Mouse (Mus musculus) hindbrain, embryonic 10.5 days (tissue): ENCODE results near the gene Vasp. TPM values are rescaled to one million over a fixed set of nuclear protein-coding genes. Genes with fewer than 3 reads are reported as not detected.

ENCODE experiments used
- DNase-seq: peaks from one replicate; pipeline ENCODE4 v3.0.0-alpha.2; 2017; ENCODE audit warnings: low spot score
- H3K27ac ChIP-seq: fragments of 300-500 bp; sonication (generic); 2 replicates; pipeline ENCODE4 v1.5.1; 2016; ENCODE audit warnings: mild to moderate bottlenecking, moderate library complexity
- H3K27me3 ChIP-seq: fragments of 300-500 bp; sonication (generic); 2 replicates; pipeline ENCODE4 v1.6.1; 2016; ENCODE audit warnings: mild to moderate bottlenecking; ENCODE audit not compliant: poor library complexity, insufficient read depth, severe bottlenecking
- H3K36me3 ChIP-seq: fragments of 300-500 bp; sonication (generic); 2 replicates; pipeline ENCODE4 v1.6.1; 2016; ENCODE audit warnings: mild to moderate bottlenecking, moderate library complexity
- H3K4me1 ChIP-seq: fragments of 300-500 bp; sonication (generic); replicated peaks from 2 replicates; pipeline ENCODE4 v1.6.1; 2016; ENCODE audit warnings: mild to moderate bottlenecking
- H3K4me3 ChIP-seq: fragments of 300-500 bp; sonication (generic); 2 replicates; pipeline ENCODE4 v1.5.1; 2016; ENCODE audit warnings: mild to moderate bottlenecking, moderate library complexity
- H3K9me3 ChIP-seq: fragments of 300-500 bp; sonication (generic); 2 replicates; pipeline ENCODE4 v1.6.1; 2016; ENCODE audit warnings: mild to moderate bottlenecking, moderate library complexity
- WGBS: fragments of 180-500 bp; shearing (Covaris S2); methylation state at CpG from one replicate; pipeline ENCODE4 v1.1.7; 2016; 5-methylcytosine and 5-hydroxymethylcytosine counted together
- polyA plus RNA-seq: library from polyadenylated mRNA; unstranded; fragments of >200 nt; fragmentation: Nextera tagmentation; extraction: Ambion mirVana; gene quantifications from 2 replicates; pipeline ENCODE4 v1.2.1, GENCODE M21; 2016

Gene Vasp
- polyA plus RNA-seq, 1 experiment from 2014 or later: 62.0 TPM

GRCm38 (mm10) chr7:19222875-19223274 is 48.7 kb downstream of the Vasp start:
- WGBS: 89% methylated on average over 14 of the region's 14 CpGs
- H3K4me3 ChIP-seq: no peak overlapping the region

GRCm38 (mm10) chr7:19222189-19222588 is 49.4 kb downstream of the Vasp start:
- H3K36me3 ChIP-seq: peaks cover 26% of the 10 kb centered on the region
- H3K27me3 ChIP-seq: no peaks in the 10 kb centered on the region
- H3K9me3 ChIP-seq: no peaks in the 10 kb centered on the region
- H3K4me3 ChIP-seq: no peak overlapping the region
- peaks cover 16% of the 10 kb centered on the region for H3K4me1 ChIP-seq
- no peak overlapping the region for H3K27ac ChIP-seq
- WGBS: 94% methylated on average over 16 of the region's 16 CpGs
- no peak for DNase-seq

More at GRCm38 (mm10) chr7:19222875-19223274, 48.7 kb downstream of the Vasp start:
- no peak overlapping the region for H3K27ac ChIP-seq
- H3K36me3 ChIP-seq: peaks cover 26% of the 10 kb centered on the region
- peaks cover 15% of the 10 kb centered on the region for H3K4me1 ChIP-seq
- no peak for DNase-seq
- H3K9me3 ChIP-seq: no peaks in the 10 kb centered on the region
- no peaks in the 10 kb centered on the region for H3K27me3 ChIP-seq

GRCm38 (mm10) chr7:19220061-19220460 is 51.6 kb downstream of the Vasp start:
- peaks cover 15% of the 10 kb centered on the region for H3K4me1 ChIP-seq
- H3K27me3 ChIP-seq: no peaks in the 10 kb centered on the region; the same call in 1 of the 2 replicates
- no peak overlapping the region for H3K4me3 ChIP-seq

GRCm38 (mm10) chr7:19217944-19218343 is 53.7 kb downstream of the Vasp start:
- H3K9me3 ChIP-seq: no peaks in the 10 kb centered on the region

More at GRCm38 (mm10) chr7:19220061-19220460, 51.6 kb downstream of the Vasp start:
- DNase-seq: no peak
- no peaks in the 10 kb centered on the region for H3K9me3 ChIP-seq
- no peak overlapping the region for H3K27ac ChIP-seq
- 73% methylated on average over 3 of the region's 3 CpGs for WGBS
- peaks cover 16% of the 10 kb centered on the region; the same call in 1 of the 2 replicates for H3K36me3 ChIP-seq

GRCm38 (mm10) chr7:19217492-19217891 is 54.1 kb downstream of the Vasp start:
- no peaks in the 10 kb centered on the region for H3K9me3 ChIP-seq
- H3K4me1 ChIP-seq: peaks cover 36% of the 10 kb centered on the region
- no peak overlapping the region for H3K4me3 ChIP-seq
- no peak overlapping the region for H3K27ac ChIP-seq
- H3K36me3 ChIP-seq: peaks cover 7% of the 10 kb centered on the region; the same call in 1 of the 2 replicates
- no peak for DNase-seq
- peaks cover 16% of the 10 kb centered on the region for H3K27me3 ChIP-seq
- WGBS: 75% methylated on average over 5 of the region's 5 CpGs

More at GRCm38 (mm10) chr7:19217944-19218343, 53.7 kb downstream of the Vasp start:
- Histone ChIP-seq H3K27me3 (peaks cover 15% of the 10 kb centered on the region), H3K4me3 (no peak overlapping the region), H3K27ac (no peak overlapping the region), H3K4me1 (peaks cover 31% of the 10 kb centered on the region), H3K36me3 (peaks cover 12% of the 10 kb centered on the region; the same call in 1 of the 2 replicates)
- no peak for DNase-seq
- WGBS: 27% methylated on average over 3 of the region's 3 CpGs

- Histone ChIP-seq H3K27ac (no peak overlapping the region), H3K36me3 (no peaks in the 10 kb centered on the region), H3K27me3 (peaks cover 24% of the 10 kb centered on the region), H3K9me3 (peaks cover 3% of the 10 kb centered on the region; the same call in 1 of the 2 replicates), H3K4me3 (no peak overlapping the region), H3K4me1 (peaks cover 51% of the 10 kb centered on the region)
- no peak for DNase-seq
- WGBS: 72% methylated on average over 9 of the region's 9 CpGs
These were observed 56.7 kb downstream of the Vasp start for GRCm38 (mm10) chr7:19214940-19215339.

GRCm38 (mm10) chr7:19214369-19214768 is 57.2 kb downstream of the Vasp start:
- H3K4me3 ChIP-seq: no peak overlapping the region
- H3K27ac ChIP-seq: no peak overlapping the region
- H3K4me1 ChIP-seq: peaks cover 51% of the 10 kb centered on the region
- H3K9me3 ChIP-seq: peaks cover 6% of the 10 kb centered on the region; the same call in 1 of the 2 replicates
- H3K36me3 ChIP-seq: no peaks in the 10 kb centered on the region
- WGBS: 76% methylated on average over 7 of the region's 7 CpGs
- H3K27me3 ChIP-seq: peaks cover 24% of the 10 kb centered on the region
- DNase-seq: no peak

- no peak overlapping the region for H3K4me3 ChIP-seq
- peaks cover 6% of the 10 kb centered on the region; the same call in 1 of the 2 replicates for H3K9me3 ChIP-seq
- H3K27ac ChIP-seq: no peak overlapping the region
- H3K36me3 ChIP-seq: no peaks in the 10 kb centered on the region
- WGBS: 71% methylated on average over 2 of the region's 2 CpGs
- H3K4me1 ChIP-seq: peaks cover 51% of the 10 kb centered on the region
- H3K27me3 ChIP-seq: peaks cover 24% of the 10 kb centered on the region
- DNase-seq: no peak
These were observed 58.2 kb downstream of the Vasp start for GRCm38 (mm10) chr7:19213385-19213784.

GRCm38 (mm10) chr7:19211996-19212755 is 59.4 kb downstream of the Vasp start, which contains the start of gene Gpr4:
Gene Gpr4 (plus strand): TSS chr7:19212538.
- H3K27me3 ChIP-seq: peaks cover 24% of the 10 kb centered on the region
- DNase-seq: peak; percentile 52
- WGBS: 2% methylated on average over 30 of the region's 30 CpGs
- H3K9me3 ChIP-seq: peaks cover 6% of the 10 kb centered on the region; the same call in 1 of the 2 replicates
- no peaks in the 10 kb centered on the region for H3K36me3 ChIP-seq
- peak within 1 kb of the TSS; percentile 70 for H3K27ac ChIP-seq
- peak within 1 kb of the TSS; percentile 58 for H3K4me3 ChIP-seq
- H3K4me1 ChIP-seq: peaks cover 42% of the 10 kb centered on the region

- Histone ChIP-seq H3K36me3 (peaks cover under 1% of the 10 kb centered on the region; the same call in 1 of the 2 replicates), H3K9me3 (peaks cover 6% of the 10 kb centered on the region; the same call in 1 of the 2 replicates), H3K27ac (no peak overlapping the region), H3K27me3 (peaks cover 24% of the 10 kb centered on the region), H3K4me3 (no peak overlapping the region), H3K4me1 (peaks cover 42% of the 10 kb centered on the region)
- WGBS: 52% methylated on average over 5 of the region's 5 CpGs
- no peak for DNase-seq
These were observed 60.5 kb downstream of the Vasp start for GRCm38 (mm10) chr7:19211041-19211675.

- no peak overlapping the region for H3K27ac ChIP-seq
- 91% methylated on average over 5 of the region's 5 CpGs for WGBS
These were observed 61.6 kb downstream of the Vasp start for GRCm38 (mm10) chr7:19210010-19210409.

GRCm38 (mm10) chr7:19209494-19209893 is 62.1 kb downstream of the Vasp start:
- no peak overlapping the region for H3K4me3 ChIP-seq
- WGBS: 84% methylated on average over 4 of the region's 4 CpGs
- peaks cover 6% of the 10 kb centered on the region; the same call in 1 of the 2 replicates for H3K9me3 ChIP-seq
- no peak for DNase-seq
- no peak overlapping the region for H3K27ac ChIP-seq
- H3K36me3 ChIP-seq: peaks cover 17% of the 10 kb centered on the region
- peaks cover 21% of the 10 kb centered on the region for H3K27me3 ChIP-seq
- peaks cover 32% of the 10 kb centered on the region for H3K4me1 ChIP-seq

More at GRCm38 (mm10) chr7:19210010-19210409, 61.6 kb downstream of the Vasp start:
- H3K36me3 ChIP-seq: peaks cover 12% of the 10 kb centered on the region
- DNase-seq: no peak
- H3K4me1 ChIP-seq: peaks cover 37% of the 10 kb centered on the region
- peaks cover 24% of the 10 kb centered on the region for H3K27me3 ChIP-seq
- no peak overlapping the region for H3K4me3 ChIP-seq
- peaks cover 6% of the 10 kb centered on the region; the same call in 1 of the 2 replicates for H3K9me3 ChIP-seq
